Mouse (Mus musculus) kidney, adult 2 months (tissue): ENCODE measurements around the gene Gabrg3.

Source experiments
- CTCF ChIP-seq: fragments of 200-500 bp; conservative IDR thresholded peaks from 2 replicates; pipeline ENCODE4 v1.5.1; 2011; ENCODE audit warnings: low read depth, mild to moderate bottlenecking, control low read depth, low read length, moderate library complexity, mixed read lengths; ENCODE audit not compliant: insufficient read depth, insufficient read length
- POLR2A ChIP-seq: fragments of 200-500 bp; IDR thresholded peaks from one replicate; pipeline ENCODE4 v1.6.1; 2011; ENCODE audit warnings: low read depth, low read length, control low read depth

DNA sequence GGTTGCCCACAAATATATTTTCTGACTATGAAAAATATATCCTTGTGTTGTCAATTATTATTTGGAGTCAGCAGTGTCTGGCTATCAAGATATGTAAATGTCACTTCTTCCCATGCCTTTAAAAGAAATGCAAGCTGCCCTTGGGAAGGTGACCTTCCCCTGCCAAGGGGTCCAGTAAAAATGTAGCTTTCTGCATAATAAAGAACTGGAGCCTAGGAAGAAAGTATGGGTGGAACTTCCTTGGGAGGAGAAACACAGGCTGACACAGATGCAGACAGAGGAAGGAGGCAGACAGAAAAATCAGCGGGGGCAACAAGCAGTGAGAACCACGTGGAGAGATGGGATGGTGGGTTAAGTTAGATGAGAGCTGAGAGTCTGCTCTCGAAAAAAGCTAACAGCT, 304.9 kb downstream of the Gabrg3 start:
- TF ChIP-seq CTCF (no peak), POLR2A (no peak)
